Mouse (Mus musculus): ENCODE results near the gene Cwh43. TPM values are rescaled to one million over a fixed set of nuclear protein-coding genes. Genes with fewer than 3 reads are reported as not detected.
"Not testable (repeated sequence)": the region's sequence is repeated elsewhere in the genome, so short reads cannot be mapped to it uniquely, and the experiment has no call there.

Cwh43 gene
- polyA plus RNA-seq, 1 experiment from 2014 or later, result 0.08 TPM

GRCm38 (mm10) chr5:73450276-73450675 lies 44.4 kb downstream of the Cwh43 start:
- WGBS, result 73% methylated on average over 1 of the region's 1 CpGs
- H3K4me1 ChIP-seq, result no peaks in the 10 kb centered on the region
- H3K27ac ChIP-seq, result no peak overlapping the region
- no peak overlapping the region for H3K9ac ChIP-seq
- H3K27me3 ChIP-seq, result no peaks in the 10 kb centered on the region
- no peak overlapping the region for H3K4me2 ChIP-seq
- H3K4me3 ChIP-seq (replicated peaks), result no peak overlapping the region
- ATAC-seq (ENCODE audit: low FRiP score), result no peak
- no peaks in the 10 kb centered on the region for H3K9me3 ChIP-seq
- no peaks in the 10 kb centered on the region for H3K36me3 ChIP-seq (replicated peaks)

- Histone ChIP-seq H3K9ac (no peak overlapping the region), H3K4me1 (no peaks in the 10 kb centered on the region), H3K27ac (no peak overlapping the region), H3K4me2 (no peak overlapping the region), H3K9me3 (no peaks in the 10 kb centered on the region), H3K36me3 (replicated peaks) (no peaks in the 10 kb centered on the region), H3K27me3 (no peaks in the 10 kb centered on the region), H3K4me3 (replicated peaks) (no peak overlapping the region)
- no peak for ATAC-seq (ENCODE audit: low FRiP score)
- WGBS, result 82% methylated on average over 2 of the region's 2 CpGs
Measured at GRCm38 (mm10) chr5:73454502-73455306, 48.8 kb downstream of the Cwh43 start.

- Histone ChIP-seq H3K4me1 (no peaks in the 10 kb centered on the region), H3K27ac (no peak overlapping the region), H3K36me3 (replicated peaks) (no peaks in the 10 kb centered on the region), H3K9ac (no peak overlapping the region), H3K4me3 (replicated peaks) (no peak overlapping the region), H3K9me3 (no peaks in the 10 kb centered on the region), H3K27me3 (no peaks in the 10 kb centered on the region), H3K4me2 (no peak overlapping the region)
- 88% methylated on average over 5 of the region's 5 CpGs for WGBS
- no peak for ATAC-seq (ENCODE audit: low FRiP score)
Measured at GRCm38 (mm10) chr5:73455307-73455687, 49.4 kb downstream of the Cwh43 start.

GRCm38 (mm10) chr5:73468462-73469433 lies 62.9 kb downstream of the Cwh43 start:
- no peak for ATAC-seq (ENCODE audit: low FRiP score)
- no peak overlapping the region for H3K4me3 ChIP-seq (replicated peaks)
- WGBS, result 90% methylated on average over 16 of the region's 16 CpGs

GRCm38 (mm10) chr5:73474412-73475405 lies 68.8 kb downstream of the Cwh43 start:
- Histone ChIP-seq H3K4me1 (no peaks in the 10 kb centered on the region), H3K4me2 (no peak overlapping the region), H3K36me3 (replicated peaks) (no peaks in the 10 kb centered on the region), H3K27ac (no peak overlapping the region), H3K9ac (no peak overlapping the region), H3K9me3 (no peaks in the 10 kb centered on the region), H3K27me3 (no peaks in the 10 kb centered on the region), H3K4me3 (replicated peaks) (no peak overlapping the region)
- 89% methylated on average over 20 of the region's 20 CpGs for WGBS
- ATAC-seq (ENCODE audit: low FRiP score), result no peak

More at GRCm38 (mm10) chr5:73468462-73469433, 62.9 kb downstream of the Cwh43 start:
- no peaks in the 10 kb centered on the region for H3K27me3 ChIP-seq
- H3K9me3 ChIP-seq, result no peaks in the 10 kb centered on the region
- H3K4me1 ChIP-seq, result no peaks in the 10 kb centered on the region
- H3K9ac ChIP-seq, result no peak overlapping the region
- no peaks in the 10 kb centered on the region for H3K36me3 ChIP-seq (replicated peaks)
- no peak overlapping the region for H3K27ac ChIP-seq
- H3K4me2 ChIP-seq, result no peak overlapping the region

GRCm38 (mm10) chr5:73480700-73481099 lies 74.8 kb downstream of the Cwh43 start, which contains the start of gene Dcun1d4:
Gene Dcun1d4 (plus strand): TSS chr5:73481000.
- 82% methylated on average over 7 of the region's 7 CpGs for WGBS
- no peak within 1 kb of the TSS for H3K4me2 ChIP-seq
- H3K27me3 ChIP-seq, result no peaks in the 10 kb centered on the region
- H3K4me3 ChIP-seq (replicated peaks), result no peak within 1 kb of the TSS
- H3K4me1 ChIP-seq, result peaks cover 5% of the 10 kb centered on the region; the same call in 1 of the 2 replicates
- H3K27ac ChIP-seq, result no peak within 1 kb of the TSS
- no peak for ATAC-seq (ENCODE audit: low FRiP score)
- no peak within 1 kb of the TSS for H3K9ac ChIP-seq
- H3K36me3 ChIP-seq (replicated peaks), result no peaks in the 10 kb centered on the region
- no peaks in the 10 kb centered on the region for H3K9me3 ChIP-seq

- Histone ChIP-seq H3K9me3 (no peaks in the 10 kb centered on the region), H3K4me2 (no peak overlapping the region), H3K4me3 (replicated peaks) (no peak overlapping the region), H3K4me1 (peaks cover 5% of the 10 kb centered on the region; the same call in 1 of the 2 replicates), H3K27ac (no peak overlapping the region), H3K36me3 (replicated peaks) (no peaks in the 10 kb centered on the region), H3K27me3 (no peaks in the 10 kb centered on the region), H3K9ac (no peak overlapping the region)
- 90% methylated on average over 7 of the region's 7 CpGs for WGBS
- ATAC-seq (ENCODE audit: low FRiP score), result no peak
Measured at GRCm38 (mm10) chr5:73481401-73481800, 75.5 kb downstream of the Cwh43 start.

- H3K27ac ChIP-seq; H3K4me3 ChIP-seq (replicated peaks); H3K36me3 ChIP-seq (replicated peaks); H3K27me3 ChIP-seq; H3K9me3 ChIP-seq; H3K4me1 ChIP-seq; ATAC-seq (ENCODE audit: low FRiP score); H3K9ac ChIP-seq; H3K4me2 ChIP-seq: not testable (repeated sequence)
- WGBS, result 85% methylated on average over 1 of the region's 1 CpGs
Measured at GRCm38 (mm10) chr5:73482381-73482780, 76.5 kb downstream of the Cwh43 start.

GRCm38 (mm10) chr5:73484016-73484615 lies 78.2 kb downstream of the Cwh43 start:
- WGBS, result 50% methylated on average over 5 of the region's 5 CpGs
- no peak overlapping the region for H3K4me3 ChIP-seq (replicated peaks)
- no peaks in the 10 kb centered on the region for H3K36me3 ChIP-seq (replicated peaks)
- no peak for ATAC-seq (ENCODE audit: low FRiP score)
- H3K4me1 ChIP-seq, result peaks cover 5% of the 10 kb centered on the region; the same call in 1 of the 2 replicates
- H3K27ac ChIP-seq, result no peak overlapping the region
- no peaks in the 10 kb centered on the region for H3K27me3 ChIP-seq
- H3K9ac ChIP-seq, result no peak overlapping the region
- no peak overlapping the region for H3K4me2 ChIP-seq
- no peaks in the 10 kb centered on the region for H3K9me3 ChIP-seq

- ATAC-seq (ENCODE audit: low FRiP score), result no peak
Measured at GRCm38 (mm10) chr5:73486451-73486850, 80.6 kb downstream of the Cwh43 start.

GRCm38 (mm10) chr5:73489915-73490314 lies 84.0 kb downstream of the Cwh43 start:
- no peak for ATAC-seq (ENCODE audit: low FRiP score)
- Histone ChIP-seq H3K4me3 (replicated peaks) (peak overlapping the region; percentile 71), H3K9me3 (no peaks in the 10 kb centered on the region), H3K4me1 (peaks cover 15% of the 10 kb centered on the region), H3K4me2 (peak overlapping the region; percentile 82), H3K27ac (peak overlapping the region; percentile 88), H3K9ac (peak overlapping the region; percentile 61), H3K27me3 (no peaks in the 10 kb centered on the region), H3K36me3 (replicated peaks) (no peaks in the 10 kb centered on the region)
- 5% methylated on average over 14 of the region's 14 CpGs for WGBS

More at GRCm38 (mm10) chr5:73486451-73486850, 80.6 kb downstream of the Cwh43 start:
- H3K27ac ChIP-seq, result no peak overlapping the region
- no peaks in the 10 kb centered on the region for H3K27me3 ChIP-seq
- H3K36me3 ChIP-seq (replicated peaks), result no peaks in the 10 kb centered on the region
- H3K4me3 ChIP-seq (replicated peaks), result no peak overlapping the region
- H3K9me3 ChIP-seq, result no peaks in the 10 kb centered on the region
- no peak overlapping the region for H3K9ac ChIP-seq
- H3K4me1 ChIP-seq, result peaks cover 13% of the 10 kb centered on the region
- 49% methylated on average over 4 of the region's 4 CpGs for WGBS
- no peak overlapping the region for H3K4me2 ChIP-seq

Measured in forebrain, embryonic 12.5 days (tissue).